Mouse (Mus musculus) kidney, postnatal 0 days (tissue): ENCODE measurements at regions not wholly inside any gene's neighbourhood (a gene's known extent, or its start where the extent isn't known, plus 50 kb on each side); places are given as distances from the start of the nearest gene placed in this dataset.

Source experiments
- ATAC-seq: fragments of 200-750 bp; cut with Nextera tagmentation; replicated peaks from 2 replicates; pipeline ENCODE4 v1.8.0; 2017; ENCODE audit warnings: low read depth, moderate number of reproducible peaks, moderate TSS enrichment, moderate library complexity; ENCODE audit not compliant: low FRiP score
- DNase-seq: peaks from one replicate; pipeline ENCODE4 v3.0.0-alpha.2; 2016; ENCODE audit warnings: low spot score
- H3K27ac ChIP-seq: fragments of 300-500 bp; sonication (generic); 2 replicates; pipeline ENCODE4 v1.5.1; 2014; ENCODE audit warnings: mild to moderate bottlenecking
- H3K27me3 ChIP-seq: fragments of 300-500 bp; sonication (generic); 2 replicates; pipeline ENCODE4 v1.6.1; 2014; ENCODE audit warnings: low read length, mixed read lengths; ENCODE audit not compliant: insufficient read depth
- H3K36me3 ChIP-seq: fragments of 300-500 bp; sonication (generic); 2 replicates; pipeline ENCODE4 v1.6.1; 2014; ENCODE audit warnings: low read length, mixed read lengths; ENCODE audit not compliant: insufficient read depth
- H3K4me1 ChIP-seq: fragments of 300-500 bp; sonication (generic); replicated peaks from 2 replicates; pipeline ENCODE4 v1.6.1; 2014; ENCODE audit warnings: antibody characterized with exemption, low read length, mixed read lengths; ENCODE audit not compliant: insufficient read depth
- H3K4me2 ChIP-seq: fragments of 300-500 bp; sonication (generic); 2 replicates; pipeline ENCODE4 v1.6.1; 2014; ENCODE audit warnings: mild to moderate bottlenecking, low read length, moderate library complexity, mixed read lengths
- H3K4me3 ChIP-seq: fragments of 300-500 bp; sonication (generic); replicated peaks from 2 replicates; pipeline ENCODE4 v1.5.1; 2014; ENCODE audit warnings: low read depth, low read length
- H3K9ac ChIP-seq: fragments of 300-500 bp; sonication (generic); 2 replicates; pipeline ENCODE4 v1.6.1; 2014; ENCODE audit warnings: low read depth, low read length
- H3K9me3 ChIP-seq: fragments of 300-500 bp; sonication (generic); replicated peaks from 2 replicates; pipeline ENCODE4 v1.6.1; 2016; ENCODE audit warnings: low read length, inconsistent platforms, mixed read lengths
- CTCF ChIP-seq: IDR thresholded peaks from 2 replicates; pipeline ENCODE4 v1.5.1; 2016; ENCODE audit warnings: antibody characterized with exemption, low read depth, mild to moderate bottlenecking, moderate library complexity
- WGBS: fragments of 180-500 bp; shearing (Covaris S2); extraction: QIAGEN DNeasy Blood & Tissue Kit; methylation state at CpG from one replicate; pipeline ENCODE4 v1.1.7; 2014; 5-methylcytosine and 5-hydroxymethylcytosine counted together

GRCm38 (mm10) chr7:116607628-116608225, 103.6 kb downstream of the Nucb2 start:
- H3K27me3 ChIP-seq, result no peaks in the 10 kb centered on the region
- 0 out of 2 replicates have a peak, but pooled peaks cover 2% of the 10 kb centered on the region for H3K4me1 ChIP-seq
- H3K9me3 ChIP-seq, result no peaks in the 10 kb centered on the region
- DNase-seq, result peak; percentile 18
- no peak overlapping the region for H3K27ac ChIP-seq
- WGBS, result 3% methylated on average over 15 of the region's 15 CpGs
- ATAC-seq, result peak; percentile 27; the same call in 1 of the 2 replicates
- H3K36me3 ChIP-seq, result no peaks in the 10 kb centered on the region
- TF ChIP-seq CTCF, result no peak
- H3K9ac ChIP-seq, result no peak overlapping the region
- peak overlapping the region; percentile 33 for H3K4me3 ChIP-seq
- H3K4me2 ChIP-seq, result peak overlapping the region; percentile 66

GRCm38 (mm10) chr7:116608350-116609085, 104.3 kb downstream of the Nucb2 start:
- Histone ChIP-seq H3K27ac (no peak overlapping the region), H3K4me2 (peak overlapping the region; percentile 66), H3K27me3 (no peaks in the 10 kb centered on the region), H3K9me3 (no peaks in the 10 kb centered on the region), H3K4me1 (0 out of 2 replicates have a peak, but pooled peaks cover 2% of the 10 kb centered on the region), H3K36me3 (no peaks in the 10 kb centered on the region), H3K9ac (no peak overlapping the region), H3K4me3 (peak overlapping the region; percentile 33)
- DNase-seq (peak; percentile 81), ATAC-seq (peak; percentile 55; the same call in 1 of the 2 replicates)
- TF ChIP-seq CTCF, result peak; percentile 86
- 27% methylated on average over 15 of the region's 15 CpGs for WGBS

GRCm38 (mm10) chr7:116609406-116609805, 105.2 kb downstream of the Nucb2 start:
- no peaks in the 10 kb centered on the region for H3K36me3 ChIP-seq
- no peak overlapping the region for H3K27ac ChIP-seq
- no peak overlapping the region for H3K4me2 ChIP-seq
- no peaks in the 10 kb centered on the region for H3K27me3 ChIP-seq
- no peak for TF ChIP-seq CTCF
- H3K4me1 ChIP-seq, result 0 out of 2 replicates have a peak, but pooled peaks cover 2% of the 10 kb centered on the region
- DNase-seq, result no peak
- no peak for ATAC-seq
- WGBS, result 70% methylated on average over 6 of the region's 6 CpGs
- no peak overlapping the region for H3K9ac ChIP-seq
- H3K9me3 ChIP-seq, result no peaks in the 10 kb centered on the region
- H3K4me3 ChIP-seq, result no peak overlapping the region

GRCm38 (mm10) chr7:116609906-116610305, 105.7 kb downstream of the Nucb2 start:
- no peak overlapping the region for H3K4me2 ChIP-seq
- H3K27me3 ChIP-seq, result no peaks in the 10 kb centered on the region
- no peak for TF ChIP-seq CTCF
- no peak overlapping the region for H3K4me3 ChIP-seq
- ATAC-seq (no peak), DNase-seq (no peak)
- no peaks in the 10 kb centered on the region for H3K9me3 ChIP-seq
- WGBS, result 68% methylated on average over 12 of the region's 12 CpGs
- H3K4me1 ChIP-seq, result 0 out of 2 replicates have a peak, but pooled peaks cover 2% of the 10 kb centered on the region
- no peak overlapping the region for H3K27ac ChIP-seq
- no peaks in the 10 kb centered on the region for H3K36me3 ChIP-seq
- H3K9ac ChIP-seq, result no peak overlapping the region

- Histone ChIP-seq H3K4me3 (no peak overlapping the region), H3K4me1 (no peaks in the 10 kb centered on the region), H3K9ac (no peak overlapping the region), H3K36me3 (no peaks in the 10 kb centered on the region), H3K9me3 (no peaks in the 10 kb centered on the region), H3K27ac (no peak overlapping the region), H3K4me2 (no peak overlapping the region), H3K27me3 (no peaks in the 10 kb centered on the region)
- TF ChIP-seq CTCF, result no peak
- 66% methylated on average over 3 of the region's 3 CpGs for WGBS
- DNase-seq, result no peak
- no peak for ATAC-seq
These were observed 111.8 kb downstream of the Nucb2 start for GRCm38 (mm10) chr7:116615984-116616383.

- WGBS, result 66% methylated on average over 2 of the region's 2 CpGs
- Histone ChIP-seq H3K4me2 (no peak overlapping the region), H3K9ac (no peak overlapping the region), H3K27me3 (no peaks in the 10 kb centered on the region), H3K9me3 (no peaks in the 10 kb centered on the region), H3K27ac (no peak overlapping the region), H3K4me1 (no peaks in the 10 kb centered on the region), H3K36me3 (no peaks in the 10 kb centered on the region), H3K4me3 (no peak overlapping the region)
- TF ChIP-seq CTCF, result no peak
- ATAC-seq (no peak), DNase-seq (no peak)
These were observed 115.5 kb downstream of the Nucb2 start for GRCm38 (mm10) chr7:116619636-116620035.
